Mouse (Mus musculus) gastrocnemius, postnatal 36 days (tissue): ENCODE measurements around the gene Rif1. TPM values are rescaled to one million over a fixed set of nuclear protein-coding genes. Genes with fewer than 3 reads are reported as not detected.
A peak's percentile ranks its signal among the peaks of the same experiment; 100 is the strongest.
"Not testable (repeated sequence)": the region's sequence is repeated elsewhere in the genome, so short reads cannot be mapped to it uniquely, and the experiment has no call there.

ENCODE experiments used
- DNase-seq, 2 experiments: peaks; one replicate each; pipeline ENCODE4 v3.0.0; 2022
- intact Hi-C: fragments of 180-260 bp; cut with DNase I; formaldehyde crosslinking; loops from one replicate; pipeline ENCODE4 v1.15.1; 2025
- total RNA-seq, 2 experiments: library from RNA; stranded (reverse); gene quantifications; 2 replicates each; pipeline ENCODE4 v1.2.3; 2021

Gene Rif1
- total RNA-seq, 2 experiments from 2014 or later = 6.7 to 10.9 TPM

DNA sequence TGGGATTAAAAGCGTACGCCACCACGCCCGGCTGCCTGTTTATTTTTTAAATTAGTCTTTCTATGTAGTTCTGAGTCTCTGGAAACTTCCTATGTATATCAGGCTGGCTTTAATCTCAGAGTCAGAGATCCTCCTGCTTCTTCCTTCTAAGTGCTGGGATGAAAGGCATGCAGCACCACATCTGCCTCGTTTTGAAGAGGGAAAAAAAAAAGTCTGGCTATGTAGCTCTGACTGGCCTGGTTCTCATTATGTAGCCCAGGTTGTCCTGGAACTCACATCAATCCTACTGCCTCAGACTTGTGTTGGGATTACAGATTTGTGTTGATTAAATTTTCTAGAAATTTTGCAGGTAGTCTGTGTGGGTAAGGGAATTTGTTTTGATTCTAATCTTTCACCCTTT lies 1.8 kb upstream of the Rif1 start:
- DNase-seq = no peak
- intact Hi-C loops = loop anchor here (5.0 kb wide), 1 partner anchor 94 kb away; no protein-coding TSS in a partner anchor

DNA sequence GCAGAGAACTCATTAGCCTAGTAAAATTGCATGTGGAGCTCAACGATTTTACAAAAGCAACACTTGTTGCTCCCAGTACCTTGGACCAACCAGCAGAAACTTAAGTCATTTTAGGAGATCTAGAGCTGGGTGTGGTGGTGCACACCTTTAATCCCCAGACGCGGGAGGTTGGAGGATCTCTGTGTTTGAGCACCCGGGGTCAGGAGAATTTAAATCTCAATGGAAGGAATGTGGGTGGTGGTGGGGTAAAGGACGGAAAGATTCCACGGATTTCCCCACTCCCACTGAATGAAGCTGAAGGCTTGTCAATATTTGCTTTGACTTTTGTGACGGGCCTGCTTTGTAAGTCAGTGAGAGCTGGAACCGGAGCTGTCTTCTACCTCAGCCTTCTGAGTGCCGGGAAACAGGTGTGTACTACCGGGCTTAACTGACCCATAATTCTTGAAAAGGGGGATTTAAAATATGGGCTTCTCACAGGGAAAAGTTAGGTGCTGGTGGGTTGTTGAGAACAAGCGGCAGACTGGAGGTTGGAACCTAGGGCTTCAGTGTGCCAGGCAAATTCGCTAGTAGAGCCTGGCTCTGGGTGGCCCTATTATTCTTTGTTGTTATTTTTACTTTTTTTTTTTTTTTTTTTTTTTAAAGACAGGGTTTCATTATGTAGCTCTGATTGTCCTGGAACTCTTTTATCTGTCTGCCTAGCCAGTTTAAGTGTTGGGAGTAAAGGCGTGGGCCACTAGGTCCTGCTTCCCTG lies 1.2 kb upstream of the Rif1 start:
- DNase-seq = no peak
- intact Hi-C loops = loop anchor here (5.0 kb wide), 1 partner anchor 94 kb away; no protein-coding TSS in a partner anchor

GRCm38 (mm10) chr2:52072065-52072490 lies 554 bp upstream of the Rif1 start:
- DNase-seq = no peak
- intact Hi-C loops = loop anchor here (5.0 kb wide), 1 partner anchor 95 kb away; no protein-coding TSS in a partner anchor

- DNase-seq = peak in 1 of 2 experiments; percentile 8
- intact Hi-C loops = loop anchor here (5.0 kb wide), 1 partner anchor 96 kb away; no protein-coding TSS in a partner anchor
Observed at GRCm38 (mm10) chr2:52073141-52073904, 691 bp downstream of the Rif1 start.

DNA sequence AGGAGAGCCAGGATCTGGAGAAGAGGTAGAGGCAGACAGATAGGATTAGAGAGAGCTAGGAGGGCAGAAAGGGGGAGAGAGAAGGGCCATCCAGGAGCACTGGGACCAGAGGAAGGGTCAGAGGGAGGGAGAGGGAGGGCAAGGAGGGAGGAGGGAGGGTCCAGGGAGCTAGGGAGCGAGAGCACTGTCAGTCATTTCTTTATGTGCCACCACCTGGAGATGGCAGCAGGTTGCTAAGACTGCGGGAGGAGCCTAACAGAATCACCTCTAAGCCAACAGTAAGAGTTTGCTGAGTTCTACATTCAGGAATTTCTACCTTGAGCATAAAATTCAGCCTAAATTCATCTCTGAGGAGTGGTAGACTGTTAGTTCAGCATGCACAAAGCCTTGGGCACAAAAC lies 6.0 kb downstream of the Rif1 start:
- intact Hi-C loops = no loop called here
- no peak for DNase-seq

DNA sequence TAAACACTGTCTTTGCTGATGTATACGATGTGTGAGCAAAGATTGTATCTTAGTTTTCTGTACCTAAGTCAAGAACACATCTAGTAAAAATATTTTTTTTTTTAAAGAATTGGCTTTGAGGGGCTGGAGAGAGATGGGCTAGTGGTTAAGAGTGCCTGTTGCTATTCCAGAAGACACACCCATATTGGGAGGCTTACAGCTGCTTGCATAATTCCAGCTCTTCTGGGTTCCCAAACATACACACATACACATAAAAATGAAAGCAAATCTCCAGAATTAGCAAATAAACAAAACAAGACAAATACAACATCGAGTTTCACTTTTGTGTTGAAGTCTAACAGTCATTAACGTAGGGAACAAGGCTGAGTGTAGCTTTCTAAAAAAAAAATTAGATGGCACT lies 11.4 kb downstream of the Rif1 start:
- no peak for DNase-seq

DNA sequence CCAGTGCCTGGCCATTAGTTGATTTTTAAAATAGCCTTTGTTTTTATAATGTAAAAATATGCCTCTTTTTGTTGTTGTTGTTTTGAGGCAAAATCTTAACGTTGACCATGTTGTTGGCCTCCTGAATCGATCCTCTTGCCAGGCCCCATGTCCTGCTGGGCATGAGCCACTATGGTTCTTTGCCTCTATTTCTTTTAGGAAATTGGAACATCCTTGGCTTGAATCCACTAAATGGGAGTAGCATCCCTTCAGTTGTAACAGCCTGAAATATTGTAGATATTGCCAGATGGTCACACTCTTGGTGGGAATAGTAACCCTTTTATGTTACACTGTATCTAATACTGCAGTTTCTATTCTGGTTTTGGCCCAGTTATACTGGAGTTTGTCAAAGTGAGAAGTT lies 11.9 kb downstream of the Rif1 start:
- intact Hi-C loops = no loop called here
- DNase-seq = no peak

More for the DNA sequence above, 11.4 kb downstream of the Rif1 start:
- intact Hi-C loops = no loop called here

DNA sequence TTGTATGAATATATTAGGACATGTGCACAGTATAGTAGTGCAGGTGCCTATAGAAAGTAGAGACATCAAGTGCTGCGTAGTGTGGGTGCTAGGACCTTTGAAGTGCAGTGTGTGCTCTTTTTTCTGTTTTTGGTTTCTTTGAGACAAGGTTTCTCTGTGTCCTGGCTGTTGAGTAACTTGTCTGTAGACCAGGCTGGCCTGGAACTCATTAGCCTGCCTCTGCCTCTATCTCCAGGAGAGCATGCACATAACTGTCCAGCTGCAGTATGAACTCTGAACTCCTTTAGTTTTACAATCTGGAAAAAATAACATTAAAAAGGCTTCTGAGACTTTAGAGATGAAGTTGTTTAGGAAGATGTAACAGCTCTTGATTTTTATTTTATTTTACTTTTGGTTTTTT lies 41.5 kb downstream of the Rif1 start:
- no peak for DNase-seq
- intact Hi-C loops = no loop called here

GRCm38 (mm10) chr2:52131370-52131769 lies 58.7 kb downstream of the Rif1 start:
- intact Hi-C loops, DNase-seq: not testable (repeated sequence)

- peak in 1 of 2 experiments; percentile 39 for DNase-seq
- intact Hi-C loops = no loop called here
Observed at GRCm38 (mm10) chr2:52133351-52133750, 60.7 kb downstream of the Rif1 start.

DNA sequence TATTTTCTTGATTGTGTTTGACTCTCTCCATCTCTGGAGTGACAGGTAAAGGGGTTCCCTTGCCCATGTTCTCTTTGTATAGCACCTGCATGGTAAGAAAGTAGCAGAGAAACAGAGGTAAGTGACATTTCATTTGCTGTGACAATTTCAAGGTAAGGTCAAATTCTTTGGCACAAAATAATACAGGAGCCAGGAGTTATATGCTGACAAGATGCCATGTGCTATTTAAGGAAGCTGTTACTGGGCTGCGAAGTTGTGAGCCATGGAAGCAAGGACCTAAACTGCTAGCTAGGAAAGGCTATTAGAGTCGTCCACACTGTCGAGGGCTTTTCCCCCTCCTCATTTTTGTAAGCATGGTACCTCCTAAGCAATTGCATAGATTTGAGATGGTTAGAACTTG lies 80.4 kb downstream of the Rif1 start:
- DNase-seq = no peak
- intact Hi-C loops = no loop called here

DNA sequence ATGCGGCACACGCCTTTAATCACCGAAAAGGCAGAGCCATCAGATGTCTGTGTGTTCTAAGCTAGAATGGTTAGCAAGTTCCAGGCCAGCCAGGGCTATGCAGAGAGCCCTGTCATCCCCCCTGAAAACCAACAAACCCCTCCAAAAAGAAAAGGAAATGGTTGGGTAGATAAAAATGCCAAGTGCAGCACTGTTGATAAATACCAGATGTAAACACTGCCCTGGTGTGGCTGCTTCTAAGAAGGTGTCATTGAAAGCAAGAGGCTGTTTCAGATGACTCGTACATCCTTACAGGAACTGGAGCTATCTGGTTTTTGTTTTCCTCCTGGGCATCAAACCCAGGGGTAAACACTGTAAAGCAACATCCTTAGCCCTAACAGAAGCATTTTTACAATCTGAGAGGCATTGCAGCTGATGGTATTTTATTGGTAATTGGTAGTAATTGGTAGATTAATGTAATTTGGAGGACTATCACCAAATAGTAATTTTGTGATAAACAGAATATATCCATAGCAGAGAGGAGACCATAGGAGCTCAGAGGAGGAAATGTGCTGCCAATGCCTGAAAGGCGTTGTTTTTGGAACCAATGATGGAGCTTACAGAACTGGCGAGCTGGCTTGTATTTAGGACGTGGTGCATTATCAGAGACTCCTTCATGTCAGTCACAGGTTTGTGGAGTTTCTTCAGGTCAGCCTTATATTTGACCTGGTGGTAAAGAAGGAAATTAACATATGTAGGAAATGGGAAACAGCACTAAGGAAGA lies 96.8 kb downstream of the Rif1 start:
- intact Hi-C loops = no loop called here
- DNase-seq = no peak

Other genes starting within 250 kb of the Rif1 start
- 1 to 10 TPM; 1.3 to 1.8 TPM for gene Rbm43, start 137.7 kb upstream of the Rif1 start, total RNA-seq
- gene Nmi, start 99.3 kb upstream of the Rif1 start, total RNA-seq = 1 to 10 TPM; 2.1 to 2.3 TPM
- 1 to 10 TPM in 1 of 2 experiments, under 1 TPM in 1; 0.86 to 1.1 TPM for gene Tnfaip6, start 34.8 kb upstream of the Rif1 start, total RNA-seq